Mouse (Mus musculus) ES-Bruce4 (cell line): ENCODE data around the gene Ccnc.

Experiments
- CTCF ChIP-seq: IDR thresholded peaks from one replicate; pipeline ENCODE4 v1.8.1; 2011; ENCODE audit warnings: low read depth, low read length
- EP300 ChIP-seq: IDR thresholded peaks from 2 replicates; pipeline ENCODE4 v1.6.1; 2011; ENCODE audit warnings: low read depth, low read length; ENCODE audit not compliant: insufficient read depth

DNA sequence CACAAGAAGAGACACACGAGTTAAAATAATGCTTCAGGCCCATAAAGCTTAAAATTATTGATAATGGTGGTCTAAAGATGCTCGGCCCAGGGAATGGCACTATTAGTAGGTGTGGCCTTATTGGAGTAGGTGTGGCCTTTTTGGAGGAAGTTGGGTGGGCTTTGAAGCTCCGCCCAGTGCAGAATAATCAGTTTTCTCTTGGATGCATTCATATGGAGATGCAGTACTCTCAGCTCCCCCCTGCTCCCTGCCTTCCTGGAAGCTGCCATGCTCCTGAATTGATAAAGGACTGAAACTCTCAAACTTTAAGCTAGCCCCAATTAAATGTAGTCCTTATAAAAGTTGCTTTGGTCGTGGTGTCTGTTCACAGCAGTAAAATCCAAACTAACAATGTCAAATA lies 36.3 kb downstream of the Ccnc start:
- TF ChIP-seq CTCF (no peak), EP300 (no peak)
